Mouse (Mus musculus): ENCODE results near the gene Ube2l3. TPM values are rescaled to one million over a fixed set of nuclear protein-coding genes. Genes with fewer than 3 reads are reported as not detected.
A peak's percentile ranks its signal among the peaks of the same experiment; 100 is the strongest.
"Not testable (repeated sequence)": the region's sequence is repeated elsewhere in the genome, so short reads cannot be mapped to it uniquely, and the experiment has no call there.

The Ube2l3 gene
- polyA plus RNA-seq, 1 experiment from 2014 or later = 278 TPM

DNA sequence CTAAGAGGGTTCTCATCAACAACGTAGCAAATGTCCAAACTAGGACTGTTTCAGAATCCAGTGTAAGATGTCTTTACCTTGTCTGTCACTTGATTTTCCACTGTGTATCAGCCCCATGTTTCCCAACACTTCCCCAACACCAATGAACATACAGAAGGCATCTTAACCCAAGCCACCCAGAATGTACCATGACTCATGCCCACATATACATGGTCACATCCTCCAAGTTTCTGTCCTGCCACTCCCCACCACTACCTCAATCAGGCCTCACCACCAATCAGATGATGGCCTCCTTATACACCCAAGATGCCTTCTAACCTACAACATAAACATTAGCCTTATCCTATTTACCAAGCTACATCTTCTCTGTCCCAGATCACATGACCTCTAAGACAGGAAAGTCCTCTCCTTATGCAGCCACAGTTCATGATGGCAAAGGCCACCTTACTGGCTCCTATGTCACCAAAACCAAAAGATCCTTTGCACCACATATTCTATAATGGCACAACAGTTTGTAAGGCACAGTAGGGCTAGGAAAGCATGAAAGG is 24.8 kb downstream of the Ube2l3 start:
- Histone ChIP-seq H3K9me3 (ENCODE audit: control insufficient read depth, low read length) (no peaks in the 10 kb centered on the region), H3K27ac (replicated peaks) (0 out of 2 replicates have a peak overlapping the region, but pooled peaks have one; percentile 35), H3K4me2 (replicated peaks; ENCODE audit: low read depth) (no peak overlapping the region), H3K36me3 (ENCODE audit: control insufficient read depth, insufficient read depth, low read length) (0 out of 2 replicates have a peak, but pooled peaks cover 3% of the 10 kb centered on the region), H3K4me1 (replicated peaks; ENCODE audit: control insufficient read depth, insufficient read depth) (no peaks in the 10 kb centered on the region), H3K9ac (ENCODE audit: low read length) (no peak overlapping the region), H3K4me3 (ENCODE audit: low read depth, low read length) (no peak overlapping the region), H3K27me3 (ENCODE audit: control insufficient read depth, insufficient read depth, low read length) (no peaks in the 10 kb centered on the region)
- DNase-seq (ENCODE audit: low spot score) (no peak), ATAC-seq (ENCODE audit: low FRiP score, low TSS enrichment) (peak; percentile 44; the same call in 1 of the 2 replicates)
- 96% methylated on average over 1 of the region's 1 CpGs for WGBS
- TF ChIP-seq CTCF (IDR thresholded peaks at IDR 0.05; ENCODE audit: low read depth) = no peak
- no peak for TF ChIP-seq EP300 (optimal IDR thresholded peaks at IDR 0.05)

DNA sequence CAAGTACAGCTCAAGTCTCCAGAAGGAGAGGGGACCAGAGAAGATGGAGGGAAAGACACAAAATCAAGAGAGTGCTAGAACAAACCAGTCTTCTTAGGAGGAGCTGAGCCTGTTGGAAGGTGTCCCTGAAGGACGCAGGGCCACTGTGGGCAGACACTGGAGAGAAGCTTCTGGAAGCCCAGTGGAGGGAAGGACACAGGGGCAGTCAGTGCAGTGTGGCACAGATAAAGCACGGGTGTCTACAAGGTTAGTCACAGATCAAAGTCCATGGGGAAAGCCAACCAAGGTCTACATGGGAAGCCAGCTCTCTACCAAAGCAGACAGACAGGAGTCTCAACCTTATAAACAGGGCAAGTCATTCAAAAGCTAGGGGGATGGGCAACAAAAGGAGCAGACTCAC is 26.7 kb downstream of the Ube2l3 start:
- ATAC-seq (ENCODE audit: low FRiP score, low TSS enrichment) (peak; percentile 90), DNase-seq (ENCODE audit: low spot score) (peak; percentile 34)
- Histone ChIP-seq H3K4me3 (ENCODE audit: low read depth, low read length) (no peak overlapping the region), H3K27ac (replicated peaks) (no peak overlapping the region), H3K4me1 (replicated peaks; ENCODE audit: control insufficient read depth, insufficient read depth) (no peaks in the 10 kb centered on the region), H3K4me2 (replicated peaks; ENCODE audit: low read depth) (no peak overlapping the region), H3K36me3 (ENCODE audit: control insufficient read depth, insufficient read depth, low read length) (peaks cover 3% of the 10 kb centered on the region; the same call in 1 of the 2 replicates), H3K9ac (ENCODE audit: low read length) (no peak overlapping the region), H3K27me3 (ENCODE audit: control insufficient read depth, insufficient read depth, low read length) (no peaks in the 10 kb centered on the region), H3K9me3 (ENCODE audit: control insufficient read depth, low read length) (no peaks in the 10 kb centered on the region)
- 78% methylated on average over 2 of the region's 2 CpGs for WGBS
- TF ChIP-seq CTCF (IDR thresholded peaks at IDR 0.05; ENCODE audit: low read depth) (no peak), EP300 (optimal IDR thresholded peaks at IDR 0.05) (no peak)

DNA sequence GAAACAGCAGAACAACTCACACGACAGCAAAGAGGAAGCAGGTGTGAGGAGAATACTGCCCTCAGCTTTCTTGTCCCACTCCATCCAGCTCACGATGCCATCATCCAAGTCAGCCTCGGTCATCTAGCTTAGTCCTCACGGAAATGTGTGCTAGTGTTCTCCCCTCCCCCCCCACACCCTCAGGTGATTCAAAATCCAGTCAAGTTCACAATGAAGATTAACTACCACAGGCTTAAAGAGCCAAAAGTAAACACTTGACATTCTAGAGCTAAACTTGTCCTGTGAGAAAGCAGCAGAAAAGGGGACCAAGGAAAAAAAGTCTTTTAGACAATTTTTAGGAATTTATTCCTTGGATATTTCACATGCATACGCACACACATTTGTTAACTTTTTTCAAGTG is 34.4 kb downstream of the Ube2l3 start:
- no peak overlapping the region for H3K9ac ChIP-seq (ENCODE audit: low read length)
- no peaks in the 10 kb centered on the region for H3K4me1 ChIP-seq (replicated peaks; ENCODE audit: control insufficient read depth, insufficient read depth)
- H3K27me3 ChIP-seq (ENCODE audit: control insufficient read depth, insufficient read depth, low read length) = no peaks in the 10 kb centered on the region
- H3K36me3 ChIP-seq (ENCODE audit: control insufficient read depth, insufficient read depth, low read length) = peaks cover 4% of the 10 kb centered on the region; the same call in 1 of the 2 replicates
- no peak; the same call in 1 of the 2 replicates for ATAC-seq (ENCODE audit: low FRiP score, low TSS enrichment)
- WGBS = 65% methylated on average over 5 of the region's 5 CpGs
- DNase-seq (ENCODE audit: low spot score) = peak; percentile 45
- H3K4me3 ChIP-seq (ENCODE audit: low read depth, low read length) = no peak overlapping the region
- no peak overlapping the region for H3K4me2 ChIP-seq (replicated peaks; ENCODE audit: low read depth)
- TF ChIP-seq CTCF (IDR thresholded peaks at IDR 0.05; ENCODE audit: low read depth) (no peak), EP300 (optimal IDR thresholded peaks at IDR 0.05) (no peak)
- H3K27ac ChIP-seq (replicated peaks) = peak overlapping the region; percentile 35; the same call in 1 of the 2 replicates
- no peaks in the 10 kb centered on the region for H3K9me3 ChIP-seq (ENCODE audit: control insufficient read depth, low read length)

DNA sequence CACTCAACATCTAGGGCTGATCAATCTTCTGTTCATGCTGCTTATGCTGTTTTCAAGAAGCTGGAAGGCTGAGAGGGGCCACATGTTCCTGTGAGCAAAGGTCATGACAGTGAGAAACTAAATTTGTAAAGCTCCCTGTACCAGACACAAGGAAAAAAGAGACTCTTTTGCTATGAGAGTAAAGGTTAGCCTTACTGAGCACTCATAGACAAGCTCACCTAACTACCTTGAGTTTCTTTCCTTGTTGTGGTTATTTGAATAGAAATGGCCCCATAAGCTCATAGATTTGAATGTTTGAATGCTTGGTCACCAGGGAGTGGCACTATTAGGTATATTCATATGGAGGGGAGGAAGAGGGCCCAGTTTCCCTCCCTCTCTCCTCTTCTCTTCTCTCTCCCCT is 35.3 kb downstream of the Ube2l3 start:
- Histone ChIP-seq H3K9me3 (ENCODE audit: control insufficient read depth, low read length) (no peaks in the 10 kb centered on the region), H3K27ac (replicated peaks) (peak overlapping the region; percentile 61; the same call in 1 of the 2 replicates), H3K4me2 (replicated peaks; ENCODE audit: low read depth) (no peak overlapping the region), H3K4me1 (replicated peaks; ENCODE audit: control insufficient read depth, insufficient read depth) (no peaks in the 10 kb centered on the region), H3K9ac (ENCODE audit: low read length) (no peak overlapping the region), H3K27me3 (ENCODE audit: control insufficient read depth, insufficient read depth, low read length) (no peaks in the 10 kb centered on the region), H3K36me3 (ENCODE audit: control insufficient read depth, insufficient read depth, low read length) (peaks cover 4% of the 10 kb centered on the region; the same call in 1 of the 2 replicates), H3K4me3 (ENCODE audit: low read depth, low read length) (no peak overlapping the region)
- TF ChIP-seq CTCF (IDR thresholded peaks at IDR 0.05; ENCODE audit: low read depth) = no peak
- no peak for TF ChIP-seq EP300 (optimal IDR thresholded peaks at IDR 0.05)
- peak; percentile 90 for ATAC-seq (ENCODE audit: low FRiP score, low TSS enrichment)
- DNase-seq (ENCODE audit: low spot score) = no peak

DNA sequence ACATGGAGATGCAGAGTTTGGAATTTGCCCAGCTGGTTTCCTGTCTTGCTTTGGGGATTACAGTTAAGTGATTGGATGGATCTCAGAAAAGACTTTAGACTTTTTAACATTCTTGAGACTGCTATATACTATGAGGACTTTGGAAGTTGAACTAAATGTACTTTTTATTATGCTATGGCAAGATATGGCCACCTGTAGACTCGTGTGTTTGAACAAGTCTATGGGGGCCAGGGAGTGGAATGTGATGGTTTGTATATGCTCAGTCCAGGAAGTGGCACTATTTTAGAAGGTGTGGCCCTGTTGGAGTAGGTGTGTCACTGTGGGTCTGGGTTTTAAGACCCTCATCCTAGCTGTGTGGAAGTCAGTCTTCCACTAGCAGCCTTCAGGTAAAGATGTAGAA is 37.0 kb downstream of the Ube2l3 start:
- not testable (repeated sequence) for DNase-seq (ENCODE audit: low spot score); H3K4me3 ChIP-seq (ENCODE audit: low read depth, low read length); H3K4me1 ChIP-seq (replicated peaks; ENCODE audit: control insufficient read depth, insufficient read depth); H3K9ac ChIP-seq (ENCODE audit: low read length); H3K4me2 ChIP-seq (replicated peaks; ENCODE audit: low read depth); H3K27me3 ChIP-seq (ENCODE audit: control insufficient read depth, insufficient read depth, low read length); ATAC-seq (ENCODE audit: low FRiP score, low TSS enrichment); H3K36me3 ChIP-seq (ENCODE audit: control insufficient read depth, insufficient read depth, low read length); H3K9me3 ChIP-seq (ENCODE audit: control insufficient read depth, low read length); H3K27ac ChIP-seq (replicated peaks)
- 67% methylated on average over 1 of the region's 1 CpGs for WGBS

DNA sequence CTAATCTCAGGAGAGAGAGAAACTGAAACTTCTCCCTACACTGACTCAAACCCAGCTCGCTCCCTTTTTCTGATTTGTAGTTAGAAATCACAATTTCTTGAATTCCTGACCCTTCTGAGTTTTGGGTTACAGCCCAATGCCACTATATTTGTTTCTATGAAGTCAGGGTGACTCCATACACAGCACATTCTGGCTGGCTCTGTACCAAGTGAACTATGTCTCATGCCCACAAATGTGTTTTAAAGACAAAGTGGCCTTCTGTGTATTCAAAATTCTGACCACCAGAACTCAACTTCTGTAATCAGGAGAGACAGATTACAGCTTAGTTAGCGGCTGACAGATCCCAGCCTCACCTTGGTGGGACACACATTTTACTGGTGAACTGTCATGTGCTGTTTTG is 48.1 kb downstream of the Ube2l3 start:
- H3K9me3 ChIP-seq (ENCODE audit: control insufficient read depth, low read length) = no peaks in the 10 kb centered on the region
- WGBS = 92% methylated on average over 2 of the region's 2 CpGs
- no peak for DNase-seq (ENCODE audit: low spot score)
- no peak overlapping the region for H3K4me3 ChIP-seq (ENCODE audit: low read depth, low read length)
- peaks cover 20% of the 10 kb centered on the region for H3K36me3 ChIP-seq (ENCODE audit: control insufficient read depth, insufficient read depth, low read length)
- no peak overlapping the region for H3K4me2 ChIP-seq (replicated peaks; ENCODE audit: low read depth)
- H3K9ac ChIP-seq (ENCODE audit: low read length) = no peak overlapping the region
- TF ChIP-seq CTCF (IDR thresholded peaks at IDR 0.05; ENCODE audit: low read depth) = no peak
- TF ChIP-seq EP300 (optimal IDR thresholded peaks at IDR 0.05) = no peak
- no peaks in the 10 kb centered on the region for H3K27me3 ChIP-seq (ENCODE audit: control insufficient read depth, insufficient read depth, low read length)
- no peaks in the 10 kb centered on the region for H3K4me1 ChIP-seq (replicated peaks; ENCODE audit: control insufficient read depth, insufficient read depth)
- no peak overlapping the region for H3K27ac ChIP-seq (replicated peaks)
- no peak for ATAC-seq (ENCODE audit: low FRiP score, low TSS enrichment)

All from stomach, postnatal 0 days (tissue).